In genomic region chr2:154058690-154059089, GRCm38 (mm10) we compare ENCODE assay signal across 19 mouse cellular contexts. TPM values are rescaled to one million over a fixed set of nuclear protein-coding genes. Genes with fewer than 3 reads are reported as not detected.
DNase-seq lines count a peak whose midpoint lies in the region; ATAC-seq and TF ChIP-seq lines count a peak whose summit lies in the region.
"Had no signal": no experiment of that assay in that cellular context is flagged by ENCODE, and none has a peak within 500 bp of the region (broad histone marks: within the 10 kb centered on the region; RNA-seq: fewer than 3 reads in every experiment).

No protein-coding gene starts in this region.

- no peaks in the 10 kb centered on the region for H3K9me3 ChIP-seq in kidney, embryonic 14.5 days (ENCODE audit: control insufficient read depth, low read length)
- H3K9me3 ChIP-seq: embryonic facial prominence, embryonic 13.5 days; limb, embryonic 10.5 days; neural tube, embryonic 15.5 days had no signal

- peak; percentile 6 to 7 for DNase-seq in cerebellum, postnatal 36 days
- DNase-seq in cerebellum, adult 2 months = no peak
- DNase-seq in kidney, postnatal 4 days = peak; percentile 9 to 10
- peak; percentile 8 for DNase-seq in thymus, postnatal 14 days
- DNase-seq in thymus, adult 18-20 months = no peak
- DNase-seq in urinary bladder, postnatal 4 days (ENCODE audit: low spot score in 2 of 2) = no peak
- DNase-seq: gastrocnemius, postnatal 25 days; liver, postnatal 0 days had no signal

- TF ChIP-seq CTCF in cerebellum, adult 2 months (IDR thresholded peaks at IDR 0.05; ENCODE audit: borderline replicate concordance, insufficient read depth, low read depth, low read length) = no peak

- 66% methylated on average over 2 of the region's 2 CpGs for WGBS in cerebellum, adult 2 months
- 57% methylated on average over 2 of the region's 2 CpGs for WGBS in kidney, embryonic 14.5 days

- TF ChIP-seq POLR2A in cerebellum, adult 2 months (IDR thresholded peaks at IDR 0.05; ENCODE audit: borderline replicate concordance, insufficient read depth, low read length) = no peak

- no peak overlapping the region for H3K27ac ChIP-seq in cerebellum, adult 2 months (ENCODE audit: insufficient read depth, low read length)
- H3K27ac ChIP-seq in kidney, embryonic 14.5 days (ENCODE audit: low read depth, low read length) = no peak overlapping the region
- H3K27ac ChIP-seq: embryonic facial prominence, embryonic 13.5 days; limb, embryonic 10.5 days; neural tube, embryonic 15.5 days had no signal

- H3K4me2 ChIP-seq in kidney, embryonic 14.5 days (replicated peaks; ENCODE audit: low read depth, low read length) = no peak overlapping the region
- H3K4me2 ChIP-seq: embryonic facial prominence, embryonic 13.5 days; neural tube, embryonic 15.5 days had no signal

- H3K4me1 ChIP-seq in cerebellum, adult 2 months (ENCODE audit: control insufficient read depth, insufficient read depth, low read length) = no peaks in the 10 kb centered on the region
- H3K4me1 ChIP-seq in kidney, embryonic 14.5 days (ENCODE audit: control insufficient read depth, insufficient read depth, low read length) = no peaks in the 10 kb centered on the region
- H3K4me1 ChIP-seq: embryonic facial prominence, embryonic 13.5 days; limb, embryonic 10.5 days; neural tube, embryonic 15.5 days had no signal

- H3K4me3 ChIP-seq in cerebellum, adult 2 months (replicated peaks; ENCODE audit: insufficient read depth, low read depth, low read length) = no peak overlapping the region
- no peak overlapping the region for H3K4me3 ChIP-seq in kidney, embryonic 14.5 days (ENCODE audit: low read length)
- H3K4me3 ChIP-seq: embryonic facial prominence, embryonic 13.5 days; limb, embryonic 10.5 days; neural tube, embryonic 15.5 days had no signal

- no peaks in the 10 kb centered on the region for H3K36me3 ChIP-seq in kidney, embryonic 14.5 days (ENCODE audit: control insufficient read depth, insufficient read depth, low read length)
- H3K36me3 ChIP-seq: embryonic facial prominence, embryonic 13.5 days; limb, embryonic 10.5 days; neural tube, embryonic 15.5 days had no signal

- H3K9ac ChIP-seq in kidney, embryonic 14.5 days (ENCODE audit: low read depth, low read length) = no peak overlapping the region
- H3K9ac ChIP-seq: embryonic facial prominence, embryonic 13.5 days; liver, postnatal 0 days; neural tube, embryonic 15.5 days had no signal

- no peak for ATAC-seq in kidney, embryonic 14.5 days (ENCODE audit: low FRiP score, low TSS enrichment)
- ATAC-seq: forebrain, embryonic 14.5 days; hindbrain, embryonic 16.5 days; intestine, embryonic 16.5 days; liver, postnatal 0 days; midbrain, embryonic 16.5 days; Patski had no signal

- no peaks in the 10 kb centered on the region for H3K27me3 ChIP-seq in cerebellum, adult 2 months (ENCODE audit: control insufficient read depth, insufficient read depth, low read length)
- H3K27me3 ChIP-seq in kidney, embryonic 14.5 days (ENCODE audit: control insufficient read depth, insufficient read depth, low read length) = no peaks in the 10 kb centered on the region
- H3K27me3 ChIP-seq: embryonic facial prominence, embryonic 13.5 days; neural tube, embryonic 15.5 days had no signal

RNA-seq across cellular contexts. Expression of gene Bpifa2, which starts 50.6 kb away (rescaled TPM):
- polyA plus RNA-seq in cerebellum, adult 2 months (2012; rRNA removed) = not detected in 2 replicates
- polyA plus RNA-seq in kidney, embryonic 14.5 days (2014; fragmentation: Nextera tagmentation; extraction: Ambion mirVana) = not detected in 2 replicates
- polyA plus RNA-seq: embryonic facial prominence, embryonic 13.5 days; forebrain, embryonic 14.5 days; heart, embryonic 16.5 days; hindbrain, embryonic 16.5 days; intestine, embryonic 16.5 days; limb, embryonic 10.5 days; liver, adult 2 months; liver, postnatal 0 days; midbrain, embryonic 16.5 days; neural tube, embryonic 15.5 days; Patski had no signal

Comparison
In these comparisons a context has a peak if more than half of its experiments do, and no peak if none do; other contexts are left out.
1. DNase-seq: peak in cerebellum, postnatal 36 days (2 of 2), kidney, postnatal 4 days (2 of 2) and thymus, postnatal 14 days (single experiment); none in cerebellum, adult 2 months (0 of 2), thymus, adult 18-20 months (0 of 2) and urinary bladder, postnatal 4 days (0 of 2).